Mouse (Mus musculus) erythroblast, embryonic 14.5 days (primary cell): ENCODE results near the gene Atf5.

ENCODE experiments used
- GATA1 ChIP-seq: IDR thresholded peaks from 2 replicates; pipeline ENCODE4 v1.6.1; 2012; ENCODE audit warnings: low read length, inconsistent platforms, mixed read lengths
- TAL1 ChIP-seq: IDR thresholded peaks from 3 replicates; pipeline ENCODE4 v1.6.1; 2012; ENCODE audit warnings: low read length, inconsistent platforms, mixed read lengths

- TF ChIP-seq TAL1 = no peak
- TF ChIP-seq GATA1 = no peak
These were observed 2.5 kb downstream of the Atf5 start for GRCm38 (mm10) chr7:44813985-44814384.
